Mouse (Mus musculus) naive thymus-derived CD4-positive, alpha-beta T cell, adult 2 months (primary cell): ENCODE measurements around the gene 4930430F08Rik.
"Not testable (repeated sequence)": the region's sequence is repeated elsewhere in the genome, so short reads cannot be mapped to it uniquely, and the experiment has no call there.

Experiments used
- DNase-seq: peaks from one replicate; pipeline ENCODE4 v3.0.0-alpha.2; 2011; ENCODE audit warnings: low read depth

The 4930430F08Rik gene

DNA sequence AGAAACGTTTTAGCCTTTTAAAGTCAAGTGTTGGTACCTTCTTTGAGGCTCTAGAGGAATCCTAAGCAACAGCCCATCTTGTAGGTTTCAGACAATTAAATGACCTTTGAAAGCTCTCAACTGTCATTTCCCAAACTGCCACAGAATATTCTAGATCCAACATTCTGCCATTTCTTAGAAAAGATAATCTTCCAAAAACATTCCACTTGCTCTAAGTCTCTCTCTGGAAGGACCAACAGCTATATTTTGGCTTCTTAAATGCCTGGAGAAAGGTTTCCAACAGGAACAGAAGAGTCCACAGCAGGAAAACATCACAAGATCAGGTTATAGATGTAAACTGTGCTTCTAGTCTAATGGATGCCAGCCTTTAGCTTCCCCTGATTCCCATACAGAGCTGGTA is at the start of gene 4930430F08Rik, which contains the start of gene 1700017N19Rik:
TSS of gene 4930430F08Rik (minus strand) at position 101 of the 400 bp plus-strand sequence.
TSS of gene 1700017N19Rik (plus strand) at position 162 of the 400 bp plus-strand sequence.
- DNase-seq = no peak

DNA sequence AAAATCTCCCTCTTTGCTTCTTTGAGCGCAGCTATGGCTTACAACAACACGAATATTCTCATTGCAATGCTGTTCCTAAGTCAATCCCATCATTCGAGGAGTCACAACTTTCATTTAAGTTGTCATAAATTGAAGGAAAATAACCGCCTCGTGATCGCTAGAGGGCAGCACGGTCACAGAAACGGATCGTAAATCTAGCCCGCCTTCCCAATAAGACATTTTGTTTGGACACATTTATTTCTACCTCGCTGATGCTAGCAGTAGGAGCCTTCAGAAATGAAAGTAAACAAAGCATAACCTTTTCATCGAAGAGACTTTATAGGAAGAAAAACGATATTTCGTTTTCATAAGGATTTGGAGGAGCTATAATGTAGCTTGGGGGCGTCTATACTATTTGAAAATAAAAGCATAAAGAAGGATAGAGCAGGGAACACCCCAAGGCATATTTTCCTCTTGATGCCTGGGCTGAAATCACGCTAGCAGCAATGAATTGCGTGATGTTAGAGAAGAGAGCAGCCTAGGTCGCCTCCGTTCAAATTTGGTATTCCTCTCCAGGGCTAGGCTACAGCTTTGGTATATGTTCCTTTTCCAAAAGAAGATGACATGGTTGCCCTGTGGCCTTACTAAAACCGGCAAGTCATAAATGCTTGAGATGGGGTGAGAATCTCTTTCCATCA is 39.7 kb upstream of the 4930430F08Rik start:
- DNase-seq = peak; percentile 72

DNA sequence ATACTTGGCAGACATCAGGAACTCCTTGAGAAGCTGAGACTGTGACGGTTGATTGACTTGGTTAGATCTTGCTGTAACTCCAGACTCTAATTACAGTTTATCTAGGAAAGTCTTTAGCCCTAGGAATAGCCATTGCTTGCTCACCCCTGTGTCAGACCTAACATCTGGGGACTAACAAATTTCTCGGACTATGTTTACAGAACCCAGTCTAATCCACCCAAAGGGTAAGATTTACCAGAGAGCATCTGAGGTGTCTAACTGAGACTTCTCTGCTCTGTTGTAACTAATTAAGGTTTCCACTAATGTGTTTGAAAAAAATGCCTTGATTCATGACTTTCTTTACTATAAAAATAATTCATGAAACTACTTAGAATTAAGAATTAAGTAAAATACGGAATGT is 32.3 kb upstream of the 4930430F08Rik start:
- no peak for DNase-seq

DNA sequence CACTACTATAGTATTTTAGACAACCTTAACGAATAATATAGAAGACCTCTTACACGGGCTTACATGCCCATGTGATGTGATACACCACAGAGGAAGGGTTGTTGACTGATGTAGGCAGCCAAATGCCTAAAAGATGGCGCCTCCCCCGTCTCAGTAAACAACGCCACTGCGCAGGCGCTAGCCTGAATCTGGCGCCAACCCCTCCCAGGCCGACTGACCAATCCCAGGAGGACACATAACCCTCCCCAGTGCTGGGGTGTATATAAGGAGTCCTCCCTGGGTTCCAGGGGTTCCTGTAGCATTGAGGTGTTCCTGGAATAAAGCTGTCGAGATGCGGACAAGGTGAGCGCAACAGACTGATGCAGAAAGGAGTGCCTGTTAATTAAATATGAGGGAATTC is 29.8 kb upstream of the 4930430F08Rik start:
- DNase-seq = no peak

DNA sequence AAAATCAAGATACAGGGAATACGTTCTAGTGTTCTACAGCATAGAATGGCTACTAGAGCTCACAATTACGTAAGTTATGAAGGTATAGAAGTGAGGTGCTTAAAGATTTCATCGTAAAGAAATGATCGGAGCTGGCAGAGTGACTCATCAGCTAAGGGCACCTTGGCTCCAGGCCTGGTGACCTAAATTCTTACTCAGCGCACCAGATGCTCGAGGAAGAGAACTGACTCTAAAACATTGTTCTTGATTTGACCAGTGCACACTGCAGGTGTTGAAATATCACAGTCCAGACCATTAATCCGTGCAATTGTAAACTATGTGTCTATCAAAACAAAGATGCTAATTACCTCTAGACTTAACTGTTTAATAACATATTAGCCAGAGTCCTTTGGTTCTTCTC is 29.3 kb upstream of the 4930430F08Rik start:
- DNase-seq = no peak

DNA sequence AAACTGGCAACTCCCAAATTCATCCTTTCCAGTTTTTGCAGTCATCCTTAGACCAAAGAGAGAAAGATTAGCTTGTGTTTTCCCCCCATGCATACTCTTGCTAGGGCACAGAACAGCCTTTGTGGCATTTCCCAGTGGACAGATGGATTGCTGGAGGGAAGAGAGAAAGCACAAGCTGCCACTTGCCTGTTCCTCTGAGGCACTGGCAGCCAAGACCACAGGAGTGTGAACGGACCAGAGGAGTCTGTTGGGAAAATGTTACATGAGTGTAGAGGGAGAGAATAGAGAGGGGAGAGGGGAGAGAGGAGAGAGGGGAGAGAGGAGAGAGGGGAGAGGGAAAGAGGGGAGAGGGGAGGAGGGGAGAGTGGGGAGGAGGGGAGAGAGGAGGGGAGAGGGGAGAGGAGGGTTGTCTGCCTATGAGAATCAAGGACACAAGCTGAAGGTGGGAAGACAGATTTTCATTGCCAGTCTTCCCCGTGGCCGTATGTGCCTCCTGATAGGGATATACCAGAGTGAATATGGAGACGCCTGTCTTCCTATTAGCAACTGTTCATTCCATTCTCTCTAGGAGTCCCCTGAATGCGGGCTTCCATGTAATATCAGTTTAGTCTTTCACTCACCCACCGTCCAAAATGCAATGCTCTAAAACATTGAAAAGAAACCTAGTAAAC is 27.1 kb upstream of the 4930430F08Rik start:
- no peak for DNase-seq

DNA sequence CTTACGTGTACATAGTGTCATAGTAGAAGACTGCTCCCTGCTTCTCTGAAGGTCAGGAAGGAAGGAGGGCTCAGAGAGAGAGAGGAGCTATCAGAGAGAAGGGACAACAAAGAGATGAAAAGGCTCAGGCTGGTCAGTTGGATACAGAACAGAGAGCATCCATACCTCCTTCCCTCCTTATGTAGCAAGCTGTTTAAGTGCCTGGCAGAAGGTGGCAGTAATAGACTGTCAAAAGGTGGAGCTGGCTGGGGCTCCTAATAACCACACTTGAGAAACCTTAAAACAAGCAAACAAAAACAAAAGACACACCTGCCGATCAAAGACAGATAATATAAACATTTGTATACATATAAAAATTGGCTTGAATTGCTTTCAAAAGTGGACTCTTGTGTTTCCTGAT is 14.0 kb upstream of the 4930430F08Rik start:
- no peak for DNase-seq

DNA sequence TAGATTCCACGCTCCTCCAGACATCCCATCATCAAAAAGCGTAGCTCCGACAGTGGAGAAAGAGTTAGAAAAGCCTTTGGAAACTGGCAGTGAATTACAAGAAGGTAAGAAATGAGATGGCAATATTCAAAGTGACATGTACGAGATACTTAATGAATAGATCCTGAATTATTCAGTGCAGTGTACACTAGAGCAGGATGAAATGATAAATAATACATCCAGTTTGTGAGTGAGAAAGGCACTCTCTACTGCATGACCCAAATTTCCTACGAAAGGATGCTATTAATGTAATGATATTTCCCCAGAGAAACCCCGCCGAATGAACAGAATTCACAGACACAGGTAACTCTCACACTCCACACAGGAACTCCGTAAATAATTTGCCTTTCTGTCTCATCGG is 13.3 kb upstream of the 4930430F08Rik start:
- DNase-seq = no peak

DNA sequence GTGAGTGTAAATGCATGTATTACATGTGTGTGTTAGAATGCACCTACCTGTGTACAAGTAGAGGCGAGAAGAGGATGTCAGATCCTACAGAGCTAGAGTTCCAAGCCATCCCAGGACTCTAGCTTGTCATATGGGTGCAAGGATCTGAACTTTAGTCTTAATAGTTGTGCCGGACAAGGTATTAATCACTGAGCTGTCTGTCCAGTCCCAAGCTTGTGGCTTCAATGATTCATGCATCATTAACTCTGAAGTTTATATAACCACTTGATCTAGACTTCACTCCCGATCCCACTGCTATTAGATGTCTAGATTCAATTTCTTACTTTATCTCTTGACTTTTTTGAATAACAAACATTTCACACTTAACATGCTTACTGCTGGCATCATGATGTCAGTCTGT is 8.1 kb upstream of the 4930430F08Rik start:
- no peak for DNase-seq

DNA sequence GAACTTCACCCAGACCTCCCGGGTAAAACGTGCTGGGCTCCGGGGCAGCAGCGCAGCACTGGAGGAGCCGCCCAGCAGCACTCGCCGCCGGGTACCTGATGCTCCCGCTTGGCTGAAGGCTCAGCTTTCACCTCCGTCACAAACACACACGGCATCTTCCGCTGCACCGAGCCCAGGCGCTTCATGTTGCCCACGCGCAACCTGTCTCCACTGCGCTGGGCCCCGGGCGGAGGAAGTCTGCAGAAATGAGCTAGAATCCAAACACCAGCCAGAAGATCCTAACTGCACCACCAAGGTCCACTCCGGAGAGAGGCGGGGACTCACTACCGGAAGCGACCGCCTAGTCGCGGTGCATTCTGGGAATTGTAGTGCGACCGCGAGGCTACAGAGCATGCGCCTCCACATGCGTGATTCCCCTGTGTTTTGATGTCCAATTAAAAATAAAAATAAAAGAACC is 1.3 kb downstream of the 4930430F08Rik start:
- DNase-seq = peak; percentile 91

DNA sequence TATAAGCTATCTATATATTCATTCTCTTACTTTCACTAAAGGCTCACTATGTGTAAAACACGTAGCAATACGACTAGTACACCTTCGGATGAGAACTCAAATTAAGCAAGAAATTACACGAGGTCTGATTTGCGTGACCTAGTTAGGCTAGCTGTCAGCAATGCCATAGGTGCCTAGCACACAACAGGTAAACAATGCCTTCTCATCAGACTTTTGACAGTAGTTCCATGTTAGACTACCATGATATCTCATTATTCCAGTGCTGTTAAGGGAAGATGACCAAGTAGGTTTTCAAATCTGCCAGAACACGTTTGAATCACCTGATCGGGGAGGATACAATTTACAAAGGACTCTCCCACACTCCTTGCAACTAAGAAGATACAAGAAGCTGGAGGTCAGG is 1.7 kb downstream of the 4930430F08Rik start:
- no peak for DNase-seq

DNA sequence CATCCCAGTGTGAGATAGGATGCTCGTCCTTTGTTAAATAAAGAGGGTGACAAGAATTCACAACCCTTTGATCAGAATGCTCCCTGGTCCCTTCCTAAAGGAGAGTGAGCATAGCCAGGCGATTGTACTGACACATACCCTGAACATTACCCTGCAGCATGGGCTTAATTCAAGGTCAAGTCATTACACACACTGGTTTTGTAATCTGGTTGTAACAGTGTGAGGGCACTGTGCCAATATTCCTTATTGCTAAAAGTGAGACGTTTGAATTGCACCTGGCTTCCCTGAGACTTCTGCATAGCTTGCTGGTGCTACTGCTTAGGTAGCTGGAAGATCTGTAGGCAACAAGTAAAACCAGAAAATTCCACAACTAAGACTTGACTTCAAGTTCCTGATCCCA is 6.0 kb downstream of the 4930430F08Rik start:
- DNase-seq = no peak

DNA sequence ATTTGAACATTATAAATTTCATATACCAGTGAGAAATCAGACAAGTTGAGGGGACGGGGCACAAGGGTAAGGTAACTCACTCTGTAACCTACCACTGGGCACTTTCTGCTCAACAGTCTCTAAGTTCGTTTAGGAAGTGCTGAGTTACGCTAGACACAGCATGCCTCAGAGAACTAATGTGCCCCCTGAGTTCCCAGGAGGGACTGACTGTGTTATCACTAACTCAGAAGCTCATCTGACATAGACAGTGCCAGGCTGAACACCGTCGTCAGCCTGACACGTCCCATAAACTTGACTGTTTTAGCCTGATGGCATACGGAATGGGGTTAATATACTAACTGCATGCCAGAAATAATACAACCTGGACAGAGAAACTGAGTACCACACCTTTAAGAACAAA is 14.9 kb downstream of the 4930430F08Rik start:
- no peak for DNase-seq

DNA sequence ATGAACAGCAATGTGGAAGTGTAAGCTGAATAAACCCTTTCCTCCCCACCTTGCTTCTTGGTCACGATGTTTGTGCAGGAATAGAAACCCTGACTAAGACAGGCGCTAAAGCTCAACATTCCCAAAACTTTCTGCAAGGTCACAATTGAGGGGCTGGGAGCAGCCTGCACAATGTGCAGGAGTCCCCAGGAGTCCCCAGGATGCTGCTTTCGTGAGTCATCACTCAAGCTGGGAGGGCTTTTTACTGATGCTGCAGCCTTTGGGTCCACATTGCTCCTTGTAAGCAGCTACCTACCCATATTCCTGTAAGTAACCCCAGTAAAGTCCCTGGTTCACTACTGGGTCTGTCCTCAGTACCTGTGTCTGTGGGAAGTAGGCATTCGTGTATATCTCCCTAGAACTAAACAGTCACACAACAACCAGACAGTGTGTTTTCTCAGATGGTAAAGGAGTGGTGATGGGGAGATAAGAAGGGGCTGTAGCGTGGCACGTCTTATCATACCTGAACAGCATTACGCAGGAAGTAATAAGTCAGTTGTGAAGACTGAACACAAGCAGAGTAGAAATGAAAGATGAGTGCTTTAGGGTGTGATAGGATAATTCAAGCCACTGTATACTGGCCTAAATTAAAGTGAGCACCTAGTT is 15.6 kb downstream of the 4930430F08Rik start:
- DNase-seq = no peak

DNA sequence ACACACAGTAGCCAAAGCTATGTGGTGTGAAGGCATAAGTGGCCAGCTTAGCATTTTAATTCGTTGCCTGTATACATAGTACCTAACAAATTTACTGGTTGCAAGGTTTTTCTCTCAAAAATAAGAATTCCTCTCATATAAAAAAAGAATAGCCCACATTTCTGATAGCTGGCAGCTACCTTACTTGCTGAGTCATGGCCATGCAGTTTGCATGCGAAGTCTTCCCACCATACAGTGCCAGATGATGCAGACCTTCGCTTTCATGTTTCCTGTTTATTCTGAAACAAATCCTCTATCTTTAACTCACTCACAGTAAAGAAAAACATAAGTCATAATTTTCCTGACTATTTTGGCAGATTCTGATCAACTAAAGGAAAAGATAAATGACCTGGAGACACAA is 18.5 kb downstream of the 4930430F08Rik start:
- DNase-seq = no peak

DNA sequence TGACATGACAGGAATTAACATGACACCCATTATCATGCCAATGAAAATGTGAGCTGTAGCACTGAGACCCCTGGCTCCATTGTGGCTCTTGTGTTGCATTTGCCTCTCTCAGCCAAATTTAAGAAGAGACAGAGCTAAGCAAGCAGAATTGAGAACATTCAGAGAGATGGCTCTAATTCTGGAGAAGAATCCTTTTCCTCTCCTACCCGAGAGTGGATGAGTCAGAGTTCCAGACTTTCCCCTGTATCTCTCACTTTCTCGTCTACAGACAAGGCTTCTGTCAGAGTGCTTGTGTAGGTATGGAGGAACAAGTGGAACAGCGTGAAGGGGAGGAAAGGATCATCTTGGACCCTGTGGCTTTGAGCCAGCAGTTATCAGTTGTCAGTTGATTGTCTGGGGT is 26.1 kb downstream of the 4930430F08Rik start:
- DNase-seq = no peak

DNA sequence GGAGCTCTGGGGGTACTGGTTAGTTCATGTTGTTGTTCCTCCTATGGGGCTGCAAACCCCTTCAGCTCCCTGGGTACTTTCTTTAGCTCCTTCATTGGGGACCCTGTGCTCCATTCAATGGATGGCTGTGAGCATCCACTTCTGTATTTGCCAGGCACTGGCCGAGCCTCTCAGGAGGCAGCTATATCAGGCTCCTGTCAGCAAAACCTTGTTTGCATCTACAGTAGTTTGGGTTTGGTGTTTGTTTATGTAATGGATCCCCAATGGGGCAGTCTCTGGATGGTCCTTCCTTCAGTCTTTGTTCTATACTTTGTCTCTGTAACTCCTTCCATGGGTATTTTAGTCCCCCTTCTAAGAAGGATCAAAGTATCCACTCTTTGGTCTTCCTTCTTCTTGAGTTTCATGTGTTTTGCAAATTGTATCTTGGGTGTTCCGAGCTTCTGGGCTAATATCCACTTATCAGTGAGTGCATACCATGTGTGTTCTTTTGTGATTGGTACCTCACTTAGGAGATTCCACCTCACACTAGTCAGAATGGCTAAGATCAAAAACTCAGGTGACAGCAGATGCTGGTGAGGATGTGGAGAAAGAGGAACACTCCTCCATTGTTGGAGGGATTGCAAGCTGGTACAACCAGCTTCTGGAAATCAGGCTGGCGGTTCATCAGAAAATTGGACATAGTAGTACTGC is 29.9 kb downstream of the 4930430F08Rik start:
- DNase-seq = not testable (repeated sequence)

DNA sequence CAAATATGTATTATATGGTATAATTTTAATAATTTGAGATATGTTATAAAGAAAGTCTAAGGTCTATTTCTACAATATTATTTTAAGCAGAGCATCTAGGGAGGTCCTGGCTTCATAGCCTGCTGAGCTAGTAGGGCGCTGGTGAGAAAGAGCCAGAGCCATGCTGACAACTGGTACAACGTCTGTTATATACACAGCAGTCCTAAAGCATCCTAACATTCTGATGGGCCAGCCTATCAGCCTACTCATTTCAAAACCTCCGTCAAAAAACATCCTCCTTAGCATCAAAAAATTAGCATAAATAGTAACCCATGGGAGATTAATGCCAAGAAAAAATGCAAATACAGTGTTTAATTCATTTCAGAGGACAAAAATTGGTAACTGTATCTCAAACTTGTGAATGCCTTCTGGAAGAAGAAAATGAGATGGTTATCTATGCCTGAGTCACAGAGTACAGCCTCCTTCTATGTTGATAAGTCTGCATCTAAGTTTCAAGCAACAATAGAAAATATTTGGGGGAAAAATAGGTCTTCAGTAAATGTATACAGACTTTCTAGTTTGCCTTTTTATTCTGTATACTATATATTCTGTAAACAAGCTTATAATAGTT is 33.6 kb downstream of the 4930430F08Rik start:
- no peak for DNase-seq

DNA sequence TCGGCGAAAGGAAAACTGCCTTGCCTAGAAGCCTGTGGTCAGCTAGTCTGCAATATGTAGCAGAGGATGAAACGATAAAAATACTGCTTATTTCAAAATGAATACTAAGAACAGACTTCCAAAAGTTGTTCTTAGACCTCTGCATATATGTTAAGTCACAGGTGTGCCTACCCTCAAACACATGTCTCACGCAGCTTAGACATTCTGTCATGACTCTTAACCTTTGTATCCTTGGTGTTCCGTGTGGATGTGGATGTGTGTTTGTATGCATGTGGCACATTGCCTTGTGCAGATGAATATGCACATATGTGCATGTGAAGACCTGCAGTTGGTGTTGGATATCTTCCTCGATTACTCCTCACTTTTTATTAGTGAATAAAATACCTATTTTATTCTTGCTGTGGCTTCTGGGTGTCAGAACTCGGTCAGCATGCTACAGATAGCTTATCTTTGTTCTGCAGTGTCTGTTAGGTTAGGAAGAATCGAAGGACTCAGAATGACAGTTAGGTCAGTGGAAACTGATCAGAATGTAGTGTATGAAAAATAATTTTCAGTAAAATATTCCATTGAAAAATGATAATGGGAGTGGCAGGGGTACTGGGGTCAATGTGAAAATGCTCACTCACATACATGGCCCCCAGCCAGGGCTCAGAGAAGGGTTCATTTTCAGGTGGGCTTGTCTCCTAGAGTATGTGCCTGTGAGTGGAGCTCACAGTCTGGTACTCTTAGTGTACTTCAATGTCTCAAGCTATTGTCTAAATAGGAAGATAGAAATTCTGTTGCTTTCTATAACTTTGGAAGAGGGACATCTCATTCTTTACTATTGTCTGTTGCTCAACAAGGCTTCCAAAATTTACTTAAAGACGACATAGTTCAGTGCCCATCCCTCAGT is 65.5 kb downstream of the 4930430F08Rik start:
- no peak for DNase-seq

DNA sequence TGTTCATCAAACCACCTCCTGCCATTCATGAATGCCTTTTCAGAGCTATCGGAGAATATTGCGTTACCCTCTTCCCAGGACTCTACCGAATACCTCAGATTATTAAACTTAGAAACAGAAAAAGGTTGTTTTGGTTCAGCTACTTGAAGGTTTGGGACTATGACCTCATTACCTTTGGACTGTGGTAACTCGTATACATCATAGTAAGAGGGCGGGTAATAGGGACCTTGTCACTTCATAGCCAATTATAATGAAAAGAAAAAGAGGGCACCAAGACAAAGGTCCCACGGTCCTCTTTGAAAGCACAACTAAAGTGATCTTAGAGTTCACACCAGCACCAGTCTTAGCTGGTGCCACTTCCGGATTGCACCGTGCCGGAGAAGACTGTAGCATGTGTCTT is 67.9 kb downstream of the 4930430F08Rik start:
- DNase-seq = no peak
